Mouse (Mus musculus): Measurements from ENCODE around the gene Cnot6l. TPM values are rescaled to one million over a fixed set of nuclear protein-coding genes. Genes with fewer than 3 reads are reported as not detected.

Cnot6l gene
- polyA plus RNA-seq, 1 experiment: 6.9 TPM

DNA sequence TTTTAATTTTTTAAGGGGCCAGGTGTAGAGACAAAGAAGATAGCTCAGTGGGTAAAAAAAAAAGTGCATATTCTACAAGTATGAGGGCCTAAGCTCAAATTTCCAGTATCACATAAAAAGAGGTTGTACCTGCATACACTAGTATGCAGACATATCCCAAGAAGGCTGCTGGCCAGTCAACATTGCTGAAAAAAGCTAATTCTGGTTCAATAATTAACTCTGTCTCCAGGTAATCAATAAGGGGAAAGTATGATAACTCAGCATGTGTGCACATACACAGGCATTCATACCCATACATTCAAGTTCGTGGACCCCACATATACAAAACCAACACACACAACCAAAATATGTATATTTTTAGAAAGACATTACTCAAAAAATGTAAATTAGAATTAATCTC lies 59.3 kb downstream of the Cnot6l start:
- Histone ChIP-seq H3K79me2 (ENCODE audit: control insufficient read depth, insufficient read depth) (peaks cover 5% of the 10 kb centered on the region), H3ac (ENCODE audit: control insufficient read depth, insufficient read length, low read depth) (no peak overlapping the region), H3K36me3 (ENCODE audit: control insufficient read depth, insufficient read depth) (peaks cover 23% of the 10 kb centered on the region), H3K27me3 (ENCODE audit: control insufficient read depth, insufficient read depth, insufficient read length) (no peaks in the 10 kb centered on the region), H3K79me3 (ENCODE audit: low read depth) (peaks cover 1% of the 10 kb centered on the region), H3K4me3 (ENCODE audit: insufficient read depth, poor library complexity, severe bottlenecking) (no peak overlapping the region)
- TF ChIP-seq MYOD1 (IDR thresholded peaks at IDR 0.05; ENCODE audit: control insufficient read depth, insufficient read length, low read depth) (no peak), USF1 (IDR thresholded peaks at IDR 0.05; ENCODE audit: low read depth) (no peak)

DNA sequence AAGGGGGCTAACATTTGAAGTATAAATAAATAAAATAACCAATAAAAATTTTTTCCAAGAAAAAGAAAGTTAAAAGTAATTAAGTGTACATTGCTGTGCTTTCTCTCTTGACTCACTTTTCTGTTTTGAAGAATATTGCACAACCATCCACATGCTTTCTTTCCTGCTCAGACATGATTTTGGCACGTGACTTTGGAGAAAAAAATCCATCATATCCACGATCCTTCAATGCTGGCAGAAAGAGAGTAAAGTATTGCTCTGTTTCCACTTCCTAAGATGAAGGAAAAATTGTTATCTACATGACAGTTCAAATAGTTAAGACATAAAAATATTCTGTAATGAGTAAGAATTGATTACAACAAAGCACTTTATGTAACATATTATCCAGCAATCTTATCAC lies 72.5 kb downstream of the Cnot6l start:
- H3K27me3 ChIP-seq (ENCODE audit: control insufficient read depth, insufficient read depth, insufficient read length): no peaks in the 10 kb centered on the region
- no peaks in the 10 kb centered on the region for H3K79me3 ChIP-seq (ENCODE audit: low read depth)
- no peak overlapping the region for H3ac ChIP-seq (ENCODE audit: control insufficient read depth, insufficient read length, low read depth)
- no peaks in the 10 kb centered on the region for H3K79me2 ChIP-seq (ENCODE audit: control insufficient read depth, insufficient read depth)
- no peak overlapping the region for H3K4me3 ChIP-seq (ENCODE audit: insufficient read depth, poor library complexity, severe bottlenecking)
- H3K36me3 ChIP-seq (ENCODE audit: control insufficient read depth, insufficient read depth): peaks cover 22% of the 10 kb centered on the region
- TF ChIP-seq MAX (IDR thresholded peaks at IDR 0.05) (no peak), USF1 (IDR thresholded peaks at IDR 0.05; ENCODE audit: low read depth) (no peak), CEBPB (IDR thresholded peaks at IDR 0.05; ENCODE audit: low read depth) (peak; percentile 31), MYOD1 (IDR thresholded peaks at IDR 0.05; ENCODE audit: control insufficient read depth, insufficient read length, low read depth) (no peak), MYOG (IDR thresholded peaks at IDR 0.05; ENCODE audit: control insufficient read depth, extremely low read depth, insufficient read length) (no peak)

DNA sequence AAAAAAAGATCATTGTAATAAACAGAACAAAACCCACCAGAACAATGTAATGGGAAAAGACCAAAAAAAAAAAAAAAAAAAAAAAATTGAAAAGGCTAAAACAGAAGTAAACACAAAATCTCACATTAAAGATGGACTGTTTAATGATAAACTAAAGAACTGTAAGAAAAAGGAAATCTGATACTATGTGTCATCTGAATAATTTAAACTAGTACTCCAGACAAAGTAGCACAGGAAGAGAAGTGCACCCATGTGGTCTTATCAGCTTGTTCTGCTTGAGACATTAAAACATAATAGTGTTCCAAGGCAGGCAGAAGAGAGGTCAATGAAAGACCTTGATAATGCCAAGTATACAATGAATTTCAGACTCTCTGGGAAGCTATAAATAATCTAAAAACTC lies 78.6 kb downstream of the Cnot6l start:
- no peak for TF ChIP-seq CEBPB (IDR thresholded peaks at IDR 0.05; ENCODE audit: low read depth)
- no peak for TF ChIP-seq MAX (IDR thresholded peaks at IDR 0.05)
- no peak for TF ChIP-seq FOSL1 (IDR thresholded peaks at IDR 0.05; ENCODE audit: insufficient read depth, low read length, poor library complexity, severe bottlenecking)
- no peak for TF ChIP-seq MYOG (IDR thresholded peaks at IDR 0.05; ENCODE audit: control insufficient read depth, extremely low read depth, insufficient read length)
- no peak for TF ChIP-seq CTCF (IDR thresholded peaks at IDR 0.05; ENCODE audit: control insufficient read depth, insufficient read depth, insufficient read length)
- no peak for TF ChIP-seq USF1 (IDR thresholded peaks at IDR 0.05; ENCODE audit: low read depth)
- TF ChIP-seq MYOD1 (IDR thresholded peaks at IDR 0.05; ENCODE audit: control insufficient read depth, insufficient read length, low read depth): no peak
- Histone ChIP-seq H3K79me3 (ENCODE audit: low read depth) (no peaks in the 10 kb centered on the region), H3K27me3 (ENCODE audit: control insufficient read depth, insufficient read depth, insufficient read length) (no peaks in the 10 kb centered on the region), H3ac (ENCODE audit: control insufficient read depth, insufficient read length, low read depth) (no peak overlapping the region), H3K4me3 (ENCODE audit: insufficient read depth, poor library complexity, severe bottlenecking) (no peak overlapping the region), H3K36me3 (ENCODE audit: control insufficient read depth, insufficient read depth) (peaks cover 41% of the 10 kb centered on the region), H3K79me2 (ENCODE audit: control insufficient read depth, insufficient read depth) (no peaks in the 10 kb centered on the region)

GRCm38 (mm10) chr5:96079026-96079425 lies 84.9 kb downstream of the Cnot6l start:
- H3K79me2 ChIP-seq (ENCODE audit: control insufficient read depth, insufficient read depth): no peaks in the 10 kb centered on the region
- no peaks in the 10 kb centered on the region for H3K27me3 ChIP-seq (ENCODE audit: control insufficient read depth, insufficient read depth, insufficient read length)
- H3K36me3 ChIP-seq (ENCODE audit: control insufficient read depth, insufficient read depth): peaks cover 49% of the 10 kb centered on the region
- TF ChIP-seq CEBPB (IDR thresholded peaks at IDR 0.05; ENCODE audit: low read depth) (no peak), USF1 (IDR thresholded peaks at IDR 0.05; ENCODE audit: low read depth) (no peak), MYOD1 (IDR thresholded peaks at IDR 0.05; ENCODE audit: control insufficient read depth, insufficient read length, low read depth) (no peak), MAX (IDR thresholded peaks at IDR 0.05) (no peak), FOSL1 (IDR thresholded peaks at IDR 0.05; ENCODE audit: insufficient read depth, low read length, poor library complexity, severe bottlenecking) (no peak), CTCF (IDR thresholded peaks at IDR 0.05; ENCODE audit: control insufficient read depth, insufficient read depth, insufficient read length) (no peak), MYOG (IDR thresholded peaks at IDR 0.05; ENCODE audit: control insufficient read depth, extremely low read depth, insufficient read length) (no peak)
- no peak overlapping the region for H3K4me3 ChIP-seq (ENCODE audit: insufficient read depth, poor library complexity, severe bottlenecking)
- no peak overlapping the region for H3ac ChIP-seq (ENCODE audit: control insufficient read depth, insufficient read length, low read depth)
- no peaks in the 10 kb centered on the region for H3K79me3 ChIP-seq (ENCODE audit: low read depth)

DNA sequence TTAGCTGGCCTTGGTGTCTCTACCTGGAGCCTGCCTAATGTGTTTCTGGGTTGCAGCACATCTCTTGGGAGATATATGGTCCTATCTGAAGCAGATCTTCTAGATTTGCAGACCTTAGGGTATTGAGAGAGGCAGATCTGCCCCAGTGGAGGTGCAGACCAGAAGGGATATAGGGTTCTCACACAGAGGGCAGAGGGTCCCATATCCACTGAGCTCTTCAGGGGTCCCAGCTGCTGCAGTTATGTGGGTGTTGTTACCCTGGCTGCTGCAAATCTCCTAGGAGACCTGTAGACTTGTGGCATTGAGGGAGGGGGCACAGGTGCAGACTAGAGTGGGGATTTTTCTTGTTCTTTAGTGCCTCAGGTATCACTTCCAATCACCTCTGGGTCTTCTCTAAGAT lies 98.4 kb downstream of the Cnot6l start:
- TF ChIP-seq MYOG (IDR thresholded peaks at IDR 0.05; ENCODE audit: control insufficient read depth, extremely low read depth, insufficient read length): no peak
- TF ChIP-seq MYOD1 (IDR thresholded peaks at IDR 0.05; ENCODE audit: control insufficient read depth, insufficient read length, low read depth): no peak
- TF ChIP-seq USF1 (IDR thresholded peaks at IDR 0.05; ENCODE audit: low read depth): no peak
- no peak for TF ChIP-seq CTCF (IDR thresholded peaks at IDR 0.05; ENCODE audit: control insufficient read depth, insufficient read depth, insufficient read length)
- no peak for TF ChIP-seq MAX (IDR thresholded peaks at IDR 0.05)
- TF ChIP-seq CEBPB (IDR thresholded peaks at IDR 0.05; ENCODE audit: low read depth): no peak
- no peak for TF ChIP-seq FOSL1 (IDR thresholded peaks at IDR 0.05; ENCODE audit: insufficient read depth, low read length, poor library complexity, severe bottlenecking)
- H3K27me3 ChIP-seq (ENCODE audit: control insufficient read depth, insufficient read depth, insufficient read length): no peaks in the 10 kb centered on the region
- no peak overlapping the region for H3K4me3 ChIP-seq (ENCODE audit: insufficient read depth, poor library complexity, severe bottlenecking)
- H3K36me3 ChIP-seq (ENCODE audit: control insufficient read depth, insufficient read depth): no peaks in the 10 kb centered on the region
- no peak overlapping the region for H3ac ChIP-seq (ENCODE audit: control insufficient read depth, insufficient read length, low read depth)
- no peaks in the 10 kb centered on the region for H3K79me3 ChIP-seq (ENCODE audit: low read depth)
- H3K79me2 ChIP-seq (ENCODE audit: control insufficient read depth, insufficient read depth): no peaks in the 10 kb centered on the region

- TF ChIP-seq MYOG (IDR thresholded peaks at IDR 0.05; ENCODE audit: control insufficient read depth, extremely low read depth, insufficient read length) (no peak), FOSL1 (IDR thresholded peaks at IDR 0.05; ENCODE audit: insufficient read depth, low read length, poor library complexity, severe bottlenecking) (no peak), USF1 (IDR thresholded peaks at IDR 0.05; ENCODE audit: low read depth) (no peak), MAX (IDR thresholded peaks at IDR 0.05) (no peak), CTCF (IDR thresholded peaks at IDR 0.05; ENCODE audit: control insufficient read depth, insufficient read depth, insufficient read length) (no peak), CEBPB (IDR thresholded peaks at IDR 0.05; ENCODE audit: low read depth) (no peak), MYOD1 (IDR thresholded peaks at IDR 0.05; ENCODE audit: control insufficient read depth, insufficient read length, low read depth) (no peak)
- H3K4me3 ChIP-seq (ENCODE audit: insufficient read depth, poor library complexity, severe bottlenecking): no peak overlapping the region
- H3K36me3 ChIP-seq (ENCODE audit: control insufficient read depth, insufficient read depth): no peaks in the 10 kb centered on the region
- no peaks in the 10 kb centered on the region for H3K79me3 ChIP-seq (ENCODE audit: low read depth)
- no peaks in the 10 kb centered on the region for H3K27me3 ChIP-seq (ENCODE audit: control insufficient read depth, insufficient read depth, insufficient read length)
- H3K79me2 ChIP-seq (ENCODE audit: control insufficient read depth, insufficient read depth): no peaks in the 10 kb centered on the region
- H3ac ChIP-seq (ENCODE audit: control insufficient read depth, insufficient read length, low read depth): no peak overlapping the region
These were observed 121.5 kb downstream of the Cnot6l start for GRCm38 (mm10) chr5:96042492-96042891.

Measured in C2C12 (cell line).